Mouse (Mus musculus): Measurements from ENCODE around the gene Ybx1.
"Not testable (repeated sequence)": the region's sequence is repeated elsewhere in the genome, so short reads cannot be mapped to it uniquely, and the experiment has no call there.

Gene Ybx1

DNA sequence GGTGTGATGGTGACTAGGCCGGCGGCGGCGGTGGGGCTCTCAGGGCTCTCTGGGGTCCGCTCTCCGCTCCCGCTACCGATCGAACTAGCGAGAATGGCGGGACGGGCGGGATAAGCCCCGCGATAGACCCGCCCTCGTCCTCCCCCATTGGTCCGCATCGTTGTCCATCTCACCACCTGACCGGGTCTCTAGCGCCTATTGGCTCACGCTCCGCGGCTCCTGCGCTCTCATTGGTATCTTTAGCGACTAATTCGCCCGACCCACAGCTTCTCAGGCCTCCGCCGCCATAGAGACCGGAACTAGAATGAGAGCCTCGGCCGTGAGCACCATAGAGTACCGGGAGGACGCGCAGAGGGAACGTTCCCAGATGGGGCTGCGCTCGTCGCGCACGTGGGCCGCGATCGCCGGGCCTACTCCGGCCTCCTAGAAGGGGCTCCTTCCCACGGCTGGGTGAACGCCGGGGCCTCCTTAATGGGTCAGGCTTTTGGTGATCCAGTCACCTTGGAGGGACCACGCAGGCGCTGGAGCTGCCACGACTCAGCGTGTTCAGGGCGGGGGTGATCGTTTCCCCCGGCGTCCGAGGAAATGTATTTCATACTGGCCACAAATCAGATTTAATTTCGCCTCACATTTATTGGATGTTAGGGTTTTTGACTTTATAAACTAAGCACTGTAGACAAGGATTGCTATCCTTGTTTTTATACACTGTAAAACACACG is at the start of gene Ybx1:
Ybx1 (minus strand) TSS at position 190 of the 719 bp plus-strand sequence.
- DNase-seq = peak; percentile 100

DNA sequence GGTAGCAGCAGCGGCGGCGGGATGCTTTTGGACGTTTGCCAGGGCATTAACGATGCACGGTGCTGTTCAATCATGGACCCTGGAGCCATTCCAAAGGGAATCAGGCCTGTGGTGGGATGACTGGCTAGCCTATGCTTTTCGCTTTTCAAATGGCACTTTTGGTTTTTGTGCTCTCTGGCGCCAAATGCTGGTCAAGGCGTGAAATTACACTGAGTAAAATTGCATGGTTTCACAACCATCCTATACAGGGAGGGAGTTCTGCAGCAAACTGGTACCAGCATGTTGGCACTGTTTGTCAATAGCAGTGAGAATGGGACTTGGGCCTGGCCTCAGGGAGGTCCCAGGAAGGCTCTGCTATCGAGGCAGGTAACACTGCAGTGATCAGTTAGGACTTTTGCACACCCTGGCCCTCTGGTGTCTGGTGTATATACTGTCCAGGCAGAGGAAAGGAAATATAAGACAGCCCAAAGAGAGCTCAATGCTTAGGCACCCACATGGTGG is 44.5 kb upstream of the Ybx1 start:
- DNase-seq = peak; percentile 46

DNA sequence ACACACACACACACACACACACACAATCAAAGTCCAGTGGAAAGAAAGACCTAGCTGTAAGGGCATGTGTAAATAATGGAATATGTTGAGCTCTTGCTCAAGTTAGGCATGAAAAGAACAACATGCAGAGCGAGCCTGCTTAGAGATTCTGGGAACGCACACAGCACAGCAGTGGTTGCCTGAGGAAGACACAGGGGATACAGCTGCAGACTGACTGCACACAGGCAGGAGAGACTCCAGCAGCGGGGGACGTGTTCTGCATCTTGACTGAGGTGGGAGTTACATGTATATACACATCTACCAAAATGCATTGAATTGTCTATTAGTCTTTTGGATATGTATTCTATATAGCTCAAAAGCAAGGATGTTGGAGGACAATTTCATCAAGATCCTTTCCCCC is 44.0 kb upstream of the Ybx1 start:
- DNase-seq = no peak

DNA sequence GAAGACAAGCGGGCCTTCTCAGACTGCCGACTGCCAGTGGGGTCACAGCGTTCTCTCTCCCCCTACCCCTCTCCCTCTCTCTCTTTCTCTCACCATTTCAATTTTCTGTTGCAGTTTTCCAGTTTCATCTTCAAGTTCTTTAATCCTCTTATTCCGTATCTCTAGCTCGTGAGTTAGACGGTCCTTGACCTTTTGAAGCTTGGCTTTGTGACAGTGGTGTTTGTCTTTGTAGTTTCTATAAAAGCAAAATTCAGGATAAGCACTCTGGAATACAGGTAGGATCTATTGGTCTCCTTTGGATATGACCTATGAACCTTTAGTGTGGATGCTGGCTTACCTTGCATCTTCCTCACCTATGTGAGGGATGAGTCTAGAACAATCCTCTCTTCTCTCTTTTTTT is 39.1 kb upstream of the Ybx1 start:
- no peak for DNase-seq

DNA sequence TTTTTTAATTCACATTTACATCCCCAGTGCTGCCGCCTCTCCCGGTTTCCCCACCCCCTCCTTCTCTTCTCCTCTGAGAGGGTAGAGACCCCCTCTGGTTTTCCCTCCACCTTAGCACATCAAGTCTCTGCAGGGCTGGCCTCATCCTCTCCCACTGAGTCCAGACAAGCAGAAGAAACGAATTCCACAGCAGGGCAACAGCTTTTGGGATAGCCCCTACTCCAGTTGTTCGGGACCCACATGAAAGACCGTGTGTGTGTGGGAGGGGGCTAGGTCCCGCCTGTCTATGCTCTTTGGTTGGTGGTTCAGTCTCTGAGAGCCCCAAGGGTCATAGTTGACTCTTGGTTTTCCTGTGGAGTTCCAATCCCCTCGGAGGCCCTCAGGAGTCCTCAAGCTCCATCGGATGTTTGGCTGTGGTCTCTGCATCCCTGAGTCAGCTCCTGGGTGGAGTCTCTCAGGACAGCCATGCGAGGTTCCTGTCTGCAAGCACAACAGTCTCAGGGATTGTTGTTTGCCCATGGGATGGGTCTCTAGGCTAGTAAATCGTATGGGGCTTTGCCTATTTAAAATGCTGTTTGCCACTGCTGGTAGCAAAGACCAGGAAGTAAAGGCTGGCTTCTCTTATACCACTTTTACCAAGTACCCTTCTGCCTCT is 26.6 kb upstream of the Ybx1 start:
- peak; percentile 22 for DNase-seq

DNA sequence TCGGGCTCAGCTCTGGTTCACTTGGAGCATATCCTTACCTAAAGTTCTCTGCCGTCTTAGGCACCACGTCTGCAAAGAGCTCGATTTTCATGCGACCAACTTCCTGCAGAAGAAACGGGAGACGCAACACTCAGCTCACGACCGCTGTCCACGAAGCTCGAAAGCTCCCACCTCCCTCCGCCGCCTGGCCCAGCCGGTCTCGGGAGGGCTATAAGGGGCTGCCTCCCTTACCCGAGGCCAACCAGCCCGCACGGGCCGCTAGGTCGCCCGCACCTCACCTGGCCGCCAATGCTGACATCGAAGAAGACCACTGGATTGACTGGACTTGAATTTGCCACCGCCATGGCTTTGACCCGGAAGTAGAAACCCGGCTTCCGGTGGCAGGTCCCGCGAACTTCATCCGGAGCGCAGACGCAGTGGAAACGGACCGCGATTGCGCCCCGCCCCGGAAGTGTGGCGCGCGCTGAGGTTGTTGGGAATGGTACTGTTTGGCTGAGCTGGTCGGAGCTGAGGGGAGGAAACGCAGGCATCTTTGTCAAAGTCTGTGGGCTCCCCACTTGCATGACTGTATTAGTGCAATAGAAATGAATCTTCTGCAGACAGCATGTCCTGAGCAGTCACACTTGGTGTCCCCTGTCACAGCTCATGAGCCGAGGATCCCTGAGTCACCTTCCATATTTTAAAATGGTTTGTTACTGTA is 25.9 kb upstream of the Ybx1 start, which contains the start of gene Ppih:
Ppih (minus strand) TSS at position 416 of the 700 bp plus-strand sequence.
- DNase-seq = peak; percentile 98

DNA sequence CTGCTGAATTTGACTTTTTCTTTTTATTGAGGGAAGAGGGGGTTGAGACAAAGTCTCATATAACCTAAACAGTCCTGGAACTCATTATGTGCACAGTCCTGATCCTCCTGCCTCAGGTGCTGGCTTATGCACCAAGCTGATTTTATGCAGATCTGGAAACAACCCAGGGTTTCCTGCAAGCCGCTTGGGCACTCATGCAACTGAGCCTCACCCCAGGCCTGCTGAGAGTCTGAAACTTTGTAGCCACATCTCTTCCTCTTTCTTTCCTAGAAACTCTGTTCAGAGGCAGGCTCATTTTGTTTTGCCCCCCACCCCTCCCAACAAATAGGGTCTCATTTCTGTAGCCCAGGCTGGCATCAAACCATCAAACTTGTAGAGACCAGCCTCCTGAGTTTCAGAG is 19.4 kb upstream of the Ybx1 start:
- DNase-seq = no peak

DNA sequence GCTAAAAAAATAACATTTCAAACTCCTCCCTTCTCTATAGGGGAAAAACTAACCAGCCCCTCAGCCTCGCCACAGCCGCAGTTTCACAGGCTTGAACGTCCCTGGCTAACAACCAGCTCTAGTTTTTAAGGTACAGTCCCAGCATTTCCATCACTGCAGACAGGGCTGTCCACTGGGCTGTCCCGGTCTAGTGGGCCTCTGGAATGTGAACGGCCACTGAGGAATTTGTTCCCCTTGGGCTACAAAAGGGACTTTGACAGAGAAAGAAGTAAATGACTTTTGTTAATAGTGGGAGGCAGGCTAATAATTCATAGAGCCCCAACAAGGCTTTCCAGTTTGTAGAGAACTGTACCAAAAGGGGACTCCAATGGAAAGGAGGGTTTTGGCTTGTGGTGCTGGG is 11.0 kb upstream of the Ybx1 start:
- DNase-seq = peak; percentile 72

DNA sequence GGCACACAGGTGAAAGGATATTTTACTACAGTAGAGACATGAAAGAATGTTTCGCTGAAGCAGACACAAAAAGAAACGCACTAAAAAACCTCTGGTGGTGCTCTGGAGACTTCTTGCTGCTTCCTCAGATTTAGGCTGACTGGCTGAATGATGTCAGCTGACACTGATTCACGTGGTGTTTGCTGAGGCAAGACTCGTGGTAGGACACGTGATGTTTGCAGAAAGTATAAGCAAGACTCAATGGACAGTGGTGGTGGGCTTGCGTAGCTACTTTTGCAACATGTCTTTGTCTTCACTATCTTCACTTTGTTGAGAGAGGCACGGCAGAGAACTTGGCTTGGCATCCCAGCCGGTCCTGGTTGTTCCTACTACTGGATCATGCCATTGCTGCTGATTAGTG is 8.9 kb upstream of the Ybx1 start:
- DNase-seq = no peak

DNA sequence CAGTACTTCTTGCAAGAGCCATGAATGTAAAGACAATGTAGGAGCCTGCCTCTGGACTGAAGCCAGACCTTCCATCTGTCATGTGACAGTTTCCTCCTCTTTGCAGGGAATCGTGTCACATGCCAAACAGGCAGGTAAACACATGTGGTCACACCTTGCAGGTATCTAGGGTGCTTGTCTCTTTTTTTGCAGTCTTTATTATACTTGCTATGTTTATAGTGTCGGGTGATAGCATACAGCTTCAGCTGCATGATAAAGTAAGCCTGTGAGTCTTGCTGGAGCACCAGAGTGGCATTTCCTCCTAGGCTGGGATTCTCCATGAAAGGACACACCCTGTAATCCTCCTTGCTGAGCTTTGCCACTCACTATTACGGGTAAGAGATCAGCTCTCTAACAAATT is 7.4 kb upstream of the Ybx1 start:
- DNase-seq = no peak

DNA sequence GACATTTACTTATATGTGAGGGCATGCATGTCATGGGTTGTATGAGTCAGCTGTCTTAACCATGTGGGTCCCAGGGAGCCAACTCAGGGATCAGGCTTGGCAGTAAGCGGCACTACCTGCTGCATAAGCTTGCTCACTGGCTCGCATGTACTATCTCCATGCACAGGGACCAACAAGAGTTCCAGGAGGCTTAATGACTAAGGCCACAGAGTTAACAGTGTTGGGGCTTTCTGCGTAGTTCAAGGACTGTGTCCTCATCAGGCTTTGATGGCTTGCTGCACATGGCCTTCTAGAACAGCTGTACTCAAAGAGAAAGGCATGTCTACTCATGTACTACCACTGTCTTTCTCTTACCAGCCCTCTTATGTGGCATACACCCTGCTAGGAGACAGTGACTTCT is 6.4 kb upstream of the Ybx1 start:
- no peak for DNase-seq

DNA sequence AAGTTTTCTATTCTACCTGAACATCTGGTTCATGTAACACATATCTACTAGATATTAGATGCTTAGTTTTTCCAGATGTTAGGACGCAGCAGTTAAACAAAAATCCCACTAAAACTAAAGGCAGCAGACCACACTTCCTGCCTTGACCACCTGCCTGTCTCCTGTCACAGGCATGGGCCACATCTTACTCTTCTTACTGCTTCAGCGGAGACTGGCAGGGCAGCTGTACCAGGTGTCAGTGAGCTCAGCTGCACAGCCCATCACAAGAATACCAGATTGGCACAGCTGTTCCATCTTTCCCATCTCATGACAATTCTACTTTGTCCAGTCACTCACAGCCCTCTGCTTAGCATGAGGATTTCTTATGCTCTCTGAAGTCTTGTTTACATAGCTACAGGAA is 3.0 kb upstream of the Ybx1 start:
- no peak for DNase-seq

DNA sequence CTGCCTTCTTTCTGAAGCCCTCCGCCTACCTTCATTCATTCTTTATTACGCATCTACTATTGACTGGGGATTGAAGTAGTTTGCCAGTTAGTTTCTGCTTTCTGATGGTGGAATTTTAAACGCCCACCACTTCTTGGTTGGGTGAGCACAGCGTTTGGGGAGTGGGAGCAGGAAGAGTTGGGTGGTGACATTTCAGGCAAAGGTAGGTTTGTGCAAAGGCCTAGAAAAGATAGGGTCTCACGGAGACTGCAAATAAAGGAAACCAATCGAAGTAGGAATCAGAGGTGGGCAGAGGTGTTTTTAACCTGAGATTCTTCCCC is 690 bp upstream of the Ybx1 start:
- no peak for DNase-seq

DNA sequence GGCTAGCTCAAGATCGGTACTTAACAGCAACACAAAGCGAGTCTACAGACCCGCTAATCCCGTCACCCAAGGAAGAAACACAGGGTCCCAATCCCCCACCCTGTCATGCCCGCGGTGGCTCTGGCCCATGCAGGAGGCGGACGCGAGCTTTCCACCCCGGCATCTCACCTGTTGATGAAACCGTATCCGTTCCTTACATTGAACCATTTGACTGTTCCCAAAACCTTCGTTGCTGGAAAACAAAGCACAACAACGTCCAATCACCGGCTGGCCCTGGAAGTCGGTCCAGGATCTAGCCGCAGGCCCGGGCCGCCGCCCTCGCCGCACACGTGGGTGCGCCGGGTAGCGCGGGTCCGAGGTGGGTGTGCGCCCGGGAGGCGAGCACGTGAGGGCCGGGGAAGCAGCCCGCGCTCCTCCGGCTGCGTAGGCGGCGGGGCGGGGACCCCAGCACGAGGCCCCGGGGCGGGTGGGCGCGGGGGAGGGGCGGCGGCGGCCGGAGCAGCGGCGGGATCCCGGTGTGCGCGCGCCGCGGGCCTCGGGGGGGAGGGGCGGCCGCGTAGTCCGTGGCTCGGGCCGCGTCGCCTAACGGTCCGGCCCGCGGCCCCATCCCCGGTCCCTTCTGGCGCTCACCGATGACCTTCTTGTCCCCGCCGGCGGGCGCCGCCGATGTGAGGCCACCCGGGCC is 688 bp downstream of the Ybx1 start:
- no peak for DNase-seq

DNA sequence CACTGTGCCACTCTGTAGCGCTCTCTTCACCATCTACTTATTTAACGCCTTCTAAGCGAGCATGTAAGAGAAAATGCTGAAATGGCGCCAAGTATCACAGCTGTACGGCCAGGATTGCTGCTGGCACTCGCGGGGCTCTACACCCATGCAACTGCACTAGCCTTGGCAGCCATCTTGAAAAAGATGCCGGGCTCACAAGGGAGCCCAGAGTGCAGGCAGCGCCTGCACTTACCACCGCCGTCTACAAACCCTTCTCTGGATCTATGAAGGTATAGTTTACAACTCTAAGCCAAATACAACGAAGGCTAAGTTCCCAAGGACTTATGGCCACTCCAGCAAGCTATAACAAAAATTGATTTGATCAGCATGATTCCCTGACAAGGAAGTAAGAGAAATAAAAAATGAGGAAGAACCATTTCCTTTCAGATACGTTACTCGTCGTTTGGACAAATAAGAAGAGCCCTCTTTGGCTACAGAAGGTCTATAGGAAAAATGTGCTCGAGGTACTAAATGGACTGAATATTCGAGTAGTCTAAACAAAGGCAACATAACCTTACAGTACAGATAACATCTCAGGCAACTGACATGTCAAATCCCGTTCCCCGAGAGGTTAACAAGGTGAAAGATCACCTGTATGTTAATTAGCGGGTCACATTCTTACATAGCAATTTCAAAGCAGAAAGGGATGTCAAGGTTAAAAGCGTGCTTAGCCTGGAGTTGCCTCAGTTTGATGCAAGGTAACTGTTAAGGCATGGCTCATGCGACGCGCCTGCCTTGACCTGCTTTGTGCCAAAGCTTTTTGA is 1.4 kb downstream of the Ybx1 start:
- peak; percentile 67 for DNase-seq

DNA sequence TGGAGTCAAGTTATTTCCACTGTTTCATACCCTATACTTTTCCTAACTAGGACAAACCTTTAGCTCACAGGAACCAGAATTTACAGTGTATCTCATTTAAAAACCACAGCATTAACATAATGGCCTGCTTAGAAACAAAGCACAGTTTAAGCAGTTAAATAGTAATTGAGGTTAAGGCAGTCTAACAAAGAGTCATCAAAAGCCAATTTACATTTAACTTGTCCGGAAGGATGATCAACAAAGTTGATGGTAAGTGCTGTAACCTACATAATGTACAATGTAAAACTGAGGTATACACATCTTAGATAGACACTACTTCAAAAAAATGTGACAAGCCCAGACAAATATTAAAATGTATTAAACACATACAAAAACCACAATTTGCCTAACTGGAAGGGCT is 2.5 kb downstream of the Ybx1 start:
- no peak for DNase-seq

DNA sequence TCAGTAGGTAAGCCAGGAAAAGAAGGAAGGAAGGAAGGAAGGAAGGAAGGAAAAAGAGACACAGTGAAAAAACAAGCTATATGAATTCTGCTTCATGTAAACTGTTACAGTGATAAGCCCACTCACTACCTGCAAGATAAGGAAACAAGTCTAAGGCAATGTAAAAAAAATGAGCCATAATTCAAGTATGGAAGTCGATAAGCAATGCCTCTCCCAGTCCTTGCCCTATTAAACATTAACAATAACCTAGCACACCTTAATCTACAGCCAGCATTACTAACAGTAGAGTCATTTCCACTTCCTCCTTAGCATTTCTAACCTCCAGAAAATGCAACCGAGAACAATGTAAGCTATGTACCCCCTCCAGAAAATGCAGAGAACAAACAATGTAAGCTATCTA is 9.1 kb downstream of the Ybx1 start:
- DNase-seq = no peak

DNA sequence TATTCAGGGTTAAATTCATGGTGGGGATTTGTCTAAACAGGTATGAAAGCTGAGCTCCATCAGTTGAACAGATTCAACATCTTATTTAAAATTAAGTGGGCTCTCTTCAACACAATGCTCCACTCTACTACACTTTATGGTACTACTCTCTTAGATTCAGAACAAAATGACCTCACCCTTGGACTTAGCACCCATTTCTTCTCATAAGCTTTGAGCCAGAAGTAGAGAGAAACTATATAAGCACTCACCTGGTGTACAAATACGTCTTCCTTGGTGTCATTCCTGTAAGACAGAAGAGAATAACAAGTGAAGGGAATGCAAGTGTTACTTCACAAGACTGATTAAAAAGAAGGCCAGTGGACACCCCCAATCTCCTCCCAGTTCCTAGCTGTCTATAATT is 9.5 kb downstream of the Ybx1 start:
- DNase-seq = no peak

DNA sequence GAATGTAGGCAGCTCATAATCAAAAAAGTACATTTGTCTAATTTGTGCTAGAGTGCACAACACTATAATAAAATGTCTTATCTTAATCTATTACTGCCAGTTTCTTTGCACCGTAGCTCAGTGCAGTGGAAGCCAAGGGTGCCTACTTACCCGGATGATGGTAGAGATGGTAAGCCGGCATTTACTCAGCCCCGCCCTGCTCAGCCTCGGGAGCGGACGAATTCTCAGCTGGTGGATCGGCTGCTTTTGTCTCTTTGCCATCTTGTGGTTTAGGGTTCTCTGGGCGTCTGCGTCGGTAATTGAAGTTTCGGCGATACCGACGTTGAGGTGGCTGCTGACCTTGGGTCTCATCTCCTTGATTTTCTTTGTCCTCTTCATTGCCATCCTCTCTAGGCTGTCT is 15.6 kb downstream of the Ybx1 start:
- not testable (repeated sequence) for DNase-seq

DNA sequence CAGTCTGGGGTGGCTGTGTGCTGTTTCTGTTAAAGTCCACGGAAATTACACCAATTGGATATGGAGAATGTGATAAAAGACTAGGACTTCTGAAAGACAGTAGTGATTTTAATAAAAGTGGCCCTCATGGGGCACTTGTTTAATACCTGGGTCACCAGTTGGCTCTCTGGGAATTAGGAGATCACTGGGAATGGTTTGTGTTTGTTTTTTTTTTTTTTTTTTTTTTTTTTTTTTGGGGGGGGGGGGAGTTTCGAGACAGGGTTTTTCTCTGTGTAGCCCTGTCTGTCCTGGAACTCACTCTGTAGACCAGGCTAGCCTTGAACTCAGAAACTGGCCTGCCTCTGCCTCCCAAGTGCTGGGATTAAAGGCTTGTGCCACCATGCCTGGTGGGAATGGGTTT is 18.7 kb downstream of the Ybx1 start:
- no peak for DNase-seq

DNA sequence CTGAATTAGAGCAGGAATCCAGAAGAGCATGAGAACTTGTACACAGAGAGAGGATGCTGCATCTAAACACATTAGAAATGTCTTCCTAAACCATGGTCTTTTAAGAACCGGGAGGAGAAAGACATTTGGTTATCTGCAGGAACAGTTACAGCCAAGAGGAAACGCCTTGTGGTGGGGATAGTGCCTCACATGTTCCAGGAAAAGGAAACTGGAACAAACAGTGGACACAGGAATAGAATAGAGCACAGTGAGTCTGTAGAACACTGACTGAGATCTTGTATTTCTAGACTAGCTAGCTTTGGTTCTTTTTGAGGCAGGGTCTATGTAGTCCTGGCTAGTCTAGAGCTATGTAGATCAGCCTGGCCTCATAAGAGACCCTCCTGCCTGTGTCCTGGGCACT is 19.2 kb downstream of the Ybx1 start:
- no peak for DNase-seq

DNA sequence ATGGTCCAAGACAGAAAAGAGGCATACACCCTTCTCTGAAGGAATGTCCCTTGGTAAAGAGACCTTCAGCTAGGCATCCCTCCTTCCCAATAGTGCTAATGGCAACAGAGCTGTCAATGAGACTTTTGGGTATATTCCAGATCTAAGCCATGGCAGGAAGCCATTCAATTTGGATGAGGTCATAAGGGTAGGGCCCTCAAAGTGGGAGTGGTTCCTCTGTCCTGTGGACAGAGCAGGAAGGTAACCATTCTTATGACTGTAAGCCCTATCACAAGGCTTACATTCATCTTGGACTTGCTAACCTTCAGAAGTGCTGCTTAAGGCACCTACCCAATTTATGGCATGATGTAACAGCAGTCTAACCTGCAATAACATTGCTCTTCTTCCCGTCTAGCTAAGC is 19.8 kb downstream of the Ybx1 start:
- DNase-seq = no peak

DNA sequence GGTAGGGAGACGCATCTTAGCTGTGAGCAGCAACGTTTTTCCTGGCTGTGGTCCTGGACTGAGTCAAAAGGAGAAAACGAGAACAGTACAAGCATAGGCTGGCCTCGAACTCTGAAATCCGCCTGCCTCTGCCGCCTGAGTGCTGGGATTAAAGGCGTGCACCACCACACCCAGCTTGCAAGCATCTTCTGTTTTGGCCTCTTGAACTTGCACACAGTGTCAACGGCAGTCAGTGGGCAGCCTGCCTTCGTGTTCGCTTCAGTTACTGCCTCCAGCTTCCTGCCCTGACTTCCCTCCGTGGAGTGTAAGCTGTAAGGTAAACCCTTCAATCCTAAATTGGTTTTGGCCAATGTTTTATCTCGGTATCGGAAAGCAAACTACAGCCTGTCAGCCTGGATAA is 27.8 kb downstream of the Ybx1 start:
- DNase-seq = no peak

Data from kidney, postnatal 10 days (tissue).